Mouse (Mus musculus) small intestine, adult 2 months (tissue): ENCODE measurements around the gene Adgrg1. TPM values are rescaled to one million over a fixed set of nuclear protein-coding genes. Genes with fewer than 3 reads are reported as not detected.

Experiments used
- H3K27ac ChIP-seq: fragments of 200-500 bp; 2 replicates; pipeline ENCODE4 v1.5.1; 2012; ENCODE audit warnings: low read depth, low read length, control low read depth, inconsistent platforms; ENCODE audit not compliant: insufficient read depth
- H3K27me3 ChIP-seq: fragments of 200-500 bp; 2 replicates; pipeline ENCODE4 v1.6.1; 2012; ENCODE audit warnings: mild to moderate bottlenecking, moderate library complexity, low read length, inconsistent platforms; ENCODE audit not compliant: control insufficient read depth, insufficient read depth
- H3K36me3 ChIP-seq: fragments of 200-500 bp; 2 replicates; pipeline ENCODE4 v1.6.1; 2012; ENCODE audit warnings: mild to moderate bottlenecking, low read length, control low read depth, inconsistent platforms; ENCODE audit not compliant: control insufficient read depth, insufficient read depth
- H3K4me1 ChIP-seq: fragments of 200-500 bp; 2 replicates; pipeline ENCODE4 v1.6.1; 2012; ENCODE audit warnings: low read length, inconsistent platforms, mixed read lengths; ENCODE audit not compliant: control insufficient read depth, insufficient read depth, insufficient read length
- H3K4me3 ChIP-seq: fragments of 200-500 bp; 2 replicates; pipeline ENCODE4 v1.5.1; 2012; ENCODE audit warnings: low read depth, mild to moderate bottlenecking, control low read depth, inconsistent platforms, low read length, moderate library complexity
- CTCF ChIP-seq: fragments of 200-500 bp; IDR thresholded peaks from 2 replicates; pipeline ENCODE4 v1.5.1; 2012; ENCODE audit warnings: low read depth, mild to moderate bottlenecking, control low read depth, inconsistent platforms, low read length, moderate library complexity, mixed read lengths; ENCODE audit not compliant: insufficient replicate concordance, insufficient read length; ENCODE audit errors: extremely low read depth
- POLR2A ChIP-seq: fragments of 200-500 bp; IDR thresholded peaks from 2 replicates; pipeline ENCODE4 v1.6.1; 2012; ENCODE audit warnings: low read depth, mild to moderate bottlenecking, control low read depth, inconsistent platforms, low read length, moderate library complexity
- WGBS: fragments of 180-500 bp; shearing (Covaris S2); methylation state at CpG from one replicate; pipeline ENCODE4 v1.1.7; 2018; 5-methylcytosine and 5-hydroxymethylcytosine counted together
- polyA plus RNA-seq: library from polyadenylated mRNA; depleted of rRNA; stranded (reverse); fragments of >200 nt; gene quantifications from 2 replicates; pipeline ENCODE4 v1.2.3, GENCODE M21; 2012

Gene Adgrg1
- polyA plus RNA-seq, 1 experiment, result 32.3 TPM

- WGBS, result 16% methylated on average over 5 of the region's 5 CpGs
- H3K27ac ChIP-seq, result 0 out of 2 replicates have a peak overlapping the region, but pooled peaks have one; percentile 29
Observed at GRCm38 (mm10) chr8:95000684-95001083, 26.1 kb downstream of the Adgrg1 start.

DNA sequence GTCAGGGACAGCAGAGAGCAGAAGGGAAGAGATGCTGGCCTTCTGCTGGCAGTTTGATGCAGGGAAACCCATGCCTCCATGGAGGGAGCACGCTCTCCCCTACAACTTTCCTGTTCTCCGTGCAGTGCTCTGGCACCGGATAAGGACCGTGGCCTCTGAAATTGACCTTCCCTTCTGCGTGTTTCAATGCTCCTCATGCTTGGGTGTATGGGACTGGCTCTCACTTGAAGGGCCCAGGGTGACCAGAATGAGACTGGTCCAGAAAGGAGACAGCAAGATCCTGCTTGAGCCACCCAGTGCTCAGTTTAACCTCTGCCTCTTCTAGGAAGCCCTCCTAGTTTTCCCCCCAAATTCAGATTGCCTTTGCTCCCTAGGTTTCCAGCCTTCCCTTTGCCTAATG lies 26.6 kb downstream of the Adgrg1 start:
- H3K4me1 ChIP-seq, result peaks cover 4% of the 10 kb centered on the region
- no peaks in the 10 kb centered on the region for H3K27me3 ChIP-seq
- no peak overlapping the region for H3K4me3 ChIP-seq
- TF ChIP-seq POLR2A, result no peak
- TF ChIP-seq CTCF, result no peak
- H3K27ac ChIP-seq, result no peak overlapping the region
- 0 out of 2 replicates have a peak, but pooled peaks cover 3% of the 10 kb centered on the region for H3K36me3 ChIP-seq
- WGBS, result 71% methylated on average over 5 of the region's 5 CpGs

More at GRCm38 (mm10) chr8:95000684-95001083, 26.1 kb downstream of the Adgrg1 start:
- TF ChIP-seq CTCF, result no peak
- no peak for TF ChIP-seq POLR2A
- Histone ChIP-seq H3K27me3 (no peaks in the 10 kb centered on the region), H3K4me3 (no peak overlapping the region), H3K4me1 (peaks cover 4% of the 10 kb centered on the region), H3K36me3 (0 out of 2 replicates have a peak, but pooled peaks cover 3% of the 10 kb centered on the region)

DNA sequence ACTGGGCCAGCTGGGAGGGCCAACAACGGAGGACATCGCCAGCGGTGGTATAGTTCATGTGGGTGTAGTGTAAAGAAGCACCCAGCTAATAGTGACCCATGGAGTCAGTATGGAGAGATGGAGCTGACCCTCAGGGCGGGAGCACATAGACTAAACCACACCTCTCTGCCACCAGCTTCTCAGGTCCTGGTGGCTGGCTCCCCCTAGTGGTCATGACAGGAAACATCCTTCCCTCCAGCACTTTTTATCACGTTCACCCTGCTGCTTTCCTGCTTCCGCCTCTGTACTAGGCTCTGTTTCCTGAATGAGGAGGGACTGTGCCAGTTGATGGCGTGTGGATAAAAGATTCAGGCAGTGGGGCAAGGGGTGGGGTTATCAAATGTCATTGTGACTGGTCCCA lies 27.1 kb downstream of the Adgrg1 start:
- H3K27ac ChIP-seq, result no peak overlapping the region
- TF ChIP-seq POLR2A (no peak), CTCF (peak; percentile 92)
- 5% methylated on average over 7 of the region's 7 CpGs for WGBS

GRCm38 (mm10) chr8:95002089-95002655 lies 27.6 kb downstream of the Adgrg1 start:
- Histone ChIP-seq H3K27ac (no peak overlapping the region), H3K4me3 (no peak overlapping the region), H3K27me3 (no peaks in the 10 kb centered on the region), H3K36me3 (peaks cover 7% of the 10 kb centered on the region; the same call in 1 of the 2 replicates), H3K4me1 (peaks cover 4% of the 10 kb centered on the region)
- 49% methylated on average over 8 of the region's 8 CpGs for WGBS
- no peak for TF ChIP-seq CTCF
- no peak for TF ChIP-seq POLR2A

More for the DNA sequence above, 27.1 kb downstream of the Adgrg1 start:
- H3K27me3 ChIP-seq, result no peaks in the 10 kb centered on the region
- no peak overlapping the region for H3K4me3 ChIP-seq
- H3K4me1 ChIP-seq, result peaks cover 4% of the 10 kb centered on the region
- peaks cover 4% of the 10 kb centered on the region; the same call in 1 of the 2 replicates for H3K36me3 ChIP-seq

GRCm38 (mm10) chr8:95012442-95012919 lies 37.9 kb downstream of the Adgrg1 start:
- Histone ChIP-seq H3K36me3 (peaks cover 15% of the 10 kb centered on the region; the same call in 1 of the 2 replicates), H3K4me1 (no peaks in the 10 kb centered on the region), H3K27me3 (no peaks in the 10 kb centered on the region), H3K4me3 (no peak overlapping the region), H3K27ac (no peak overlapping the region)
- WGBS, result 84% methylated on average over 15 of the region's 15 CpGs
- TF ChIP-seq CTCF, result no peak
- TF ChIP-seq POLR2A, result no peak

DNA sequence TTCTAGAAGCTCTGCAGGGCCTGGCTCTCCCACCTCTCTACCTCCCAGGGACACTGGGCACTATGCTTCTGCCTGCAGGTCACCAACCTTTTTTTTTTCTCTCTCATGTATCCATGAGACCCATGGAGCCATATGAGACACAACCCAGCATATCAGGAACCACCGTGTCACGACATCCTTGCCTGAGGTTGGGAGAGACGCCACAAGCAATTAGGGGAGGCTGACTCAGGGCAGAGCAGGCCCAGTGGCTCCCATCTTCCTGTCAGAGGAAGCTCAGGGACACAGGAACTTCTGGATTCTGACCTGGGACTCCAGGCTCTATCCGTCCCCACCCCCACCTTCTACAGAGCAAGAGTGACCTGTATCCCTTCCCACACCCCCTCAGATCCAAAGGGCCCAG lies 41.3 kb downstream of the Adgrg1 start:
- Histone ChIP-seq H3K27me3 (no peaks in the 10 kb centered on the region), H3K4me3 (no peak overlapping the region), H3K4me1 (no peaks in the 10 kb centered on the region), H3K27ac (no peak overlapping the region), H3K36me3 (peaks cover 5% of the 10 kb centered on the region; the same call in 1 of the 2 replicates)
- WGBS, result 74% methylated on average over 4 of the region's 4 CpGs
- TF ChIP-seq POLR2A (no peak), CTCF (no peak)

DNA sequence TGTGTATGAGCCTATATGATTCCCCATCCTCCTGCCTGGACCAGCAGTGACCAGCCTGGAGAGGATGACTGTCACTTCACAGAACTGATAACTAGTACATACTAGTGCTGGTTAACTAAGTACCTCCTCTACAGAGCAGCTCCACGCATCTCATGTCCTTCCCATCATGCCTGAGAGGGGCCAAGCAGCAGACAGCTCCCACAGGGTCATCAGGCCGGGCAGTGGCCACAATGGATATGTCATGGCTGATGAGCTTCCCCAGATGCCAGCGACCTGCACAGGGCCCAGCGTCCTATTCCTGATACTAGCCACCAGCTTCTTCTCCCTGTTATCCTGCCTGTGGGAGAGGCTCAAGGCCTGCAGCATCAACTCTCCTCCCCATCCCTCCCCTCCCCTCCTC lies 42.1 kb downstream of the Adgrg1 start:
- 59% methylated on average over 4 of the region's 4 CpGs for WGBS
- Histone ChIP-seq H3K4me1 (no peaks in the 10 kb centered on the region), H3K27me3 (no peaks in the 10 kb centered on the region), H3K4me3 (no peak overlapping the region), H3K27ac (no peak overlapping the region), H3K36me3 (peaks cover 3% of the 10 kb centered on the region; the same call in 1 of the 2 replicates)
- TF ChIP-seq POLR2A (no peak), CTCF (no peak)
